Mouse (Mus musculus): ENCODE data around the gene 1700010I14Rik.
A peak's percentile ranks its signal among the peaks of the same experiment; 100 is the strongest.

Gene 1700010I14Rik

DNA sequence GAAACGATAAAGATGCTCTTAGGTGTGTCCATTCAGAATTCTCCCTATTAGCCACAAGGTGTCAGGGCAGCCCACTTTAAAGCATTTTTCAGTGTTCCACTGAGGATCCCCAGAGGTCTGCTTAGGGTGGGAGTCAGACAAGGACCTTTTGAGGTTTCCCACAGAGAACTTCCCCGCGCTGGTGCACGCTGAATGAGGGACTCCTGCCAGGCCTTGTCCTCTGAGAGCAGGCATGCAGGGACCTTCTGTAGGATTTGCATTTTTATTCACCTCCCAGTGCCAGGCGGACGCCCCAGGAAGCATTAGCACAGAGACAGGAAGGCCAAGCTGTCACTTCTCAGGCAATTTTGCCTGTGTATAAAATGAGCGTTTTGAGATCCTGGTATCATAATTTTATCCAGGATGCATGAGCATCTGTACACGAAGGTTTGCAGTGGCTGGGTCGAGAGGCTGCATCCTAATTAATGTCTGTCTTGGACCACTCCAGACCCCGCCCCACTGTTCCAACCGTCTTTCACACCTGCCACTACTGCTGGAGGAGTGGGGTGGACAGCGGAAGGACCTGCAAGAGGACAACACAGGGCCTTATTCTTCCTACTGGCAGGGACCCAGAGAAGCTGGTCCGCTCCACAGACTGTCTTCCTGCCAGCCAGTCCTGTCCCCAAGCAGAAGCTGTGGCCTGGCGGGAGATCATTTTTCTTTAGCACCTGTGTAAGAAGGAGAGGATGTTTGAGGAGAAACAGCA, 35.2 kb downstream of the 1700010I14Rik start:
- peak; percentile 26 to 52 for DNase-seq (ENCODE audit: low spot score in 2 of 2)

DNA sequence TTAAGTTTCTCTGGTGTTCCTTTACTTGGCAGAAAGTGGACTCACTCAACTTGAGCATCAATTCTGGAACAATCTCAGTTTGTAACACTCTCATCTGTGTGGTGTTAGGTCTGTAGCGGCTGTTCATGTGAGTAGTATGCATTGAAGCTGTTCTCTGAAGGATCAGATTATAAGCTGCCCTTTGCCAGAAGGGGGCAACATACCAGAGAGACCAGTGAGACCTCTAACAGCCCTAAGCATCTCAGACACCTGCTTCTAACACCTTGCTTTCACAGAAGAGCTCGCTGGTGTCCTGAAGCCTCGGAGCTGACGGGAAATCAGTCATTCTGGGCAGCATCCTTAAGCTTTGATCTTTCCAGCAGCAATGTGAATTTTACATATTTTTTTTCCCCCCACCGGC, 42.0 kb downstream of the 1700010I14Rik start:
- no peak for DNase-seq (ENCODE audit: low spot score in 2 of 2)

DNA sequence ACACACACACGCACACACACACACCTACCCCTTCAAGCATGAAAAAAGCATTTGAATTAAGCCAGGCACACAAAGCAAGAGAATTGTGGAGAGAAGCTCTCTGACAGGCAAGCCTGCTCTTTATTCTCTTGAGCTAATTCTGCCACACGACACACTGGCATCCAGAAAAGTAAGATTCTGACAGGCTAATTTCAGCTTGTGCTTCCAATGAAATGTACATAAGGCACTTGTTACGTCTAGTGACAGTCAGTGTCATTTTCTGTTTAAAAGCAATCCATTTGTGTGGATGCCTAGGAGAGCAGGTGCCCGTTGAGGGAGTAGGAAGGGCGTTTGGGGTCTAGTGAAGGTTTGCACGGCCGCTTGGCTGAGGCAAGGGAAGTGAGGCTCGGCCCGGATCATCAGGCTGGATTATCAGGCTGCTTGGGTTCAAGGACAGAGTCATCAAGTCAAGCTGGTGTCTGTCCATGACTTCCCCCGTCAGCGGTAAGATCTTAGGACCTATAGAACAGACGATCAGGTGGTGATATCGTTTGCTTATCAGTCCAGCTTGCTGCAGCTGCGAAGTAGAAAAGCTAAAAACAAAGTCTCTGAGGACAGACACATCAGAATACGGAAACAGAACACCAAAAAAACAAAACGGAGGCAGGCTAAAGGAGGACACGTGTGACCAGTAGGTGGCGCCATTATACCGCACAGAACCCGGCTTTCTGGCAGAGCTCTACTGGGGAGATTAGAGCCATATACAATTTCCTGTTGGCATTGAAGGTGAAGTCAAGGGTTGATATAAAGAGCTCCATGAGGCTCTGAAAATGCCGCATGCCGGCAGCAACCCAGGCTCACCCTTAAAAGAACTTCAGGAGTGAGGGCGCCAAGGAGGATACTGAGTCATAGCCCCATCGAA, 43.4 kb downstream of the 1700010I14Rik start:
- DNase-seq (ENCODE audit: low spot score in 2 of 2): peak; percentile 77 to 82

DNA sequence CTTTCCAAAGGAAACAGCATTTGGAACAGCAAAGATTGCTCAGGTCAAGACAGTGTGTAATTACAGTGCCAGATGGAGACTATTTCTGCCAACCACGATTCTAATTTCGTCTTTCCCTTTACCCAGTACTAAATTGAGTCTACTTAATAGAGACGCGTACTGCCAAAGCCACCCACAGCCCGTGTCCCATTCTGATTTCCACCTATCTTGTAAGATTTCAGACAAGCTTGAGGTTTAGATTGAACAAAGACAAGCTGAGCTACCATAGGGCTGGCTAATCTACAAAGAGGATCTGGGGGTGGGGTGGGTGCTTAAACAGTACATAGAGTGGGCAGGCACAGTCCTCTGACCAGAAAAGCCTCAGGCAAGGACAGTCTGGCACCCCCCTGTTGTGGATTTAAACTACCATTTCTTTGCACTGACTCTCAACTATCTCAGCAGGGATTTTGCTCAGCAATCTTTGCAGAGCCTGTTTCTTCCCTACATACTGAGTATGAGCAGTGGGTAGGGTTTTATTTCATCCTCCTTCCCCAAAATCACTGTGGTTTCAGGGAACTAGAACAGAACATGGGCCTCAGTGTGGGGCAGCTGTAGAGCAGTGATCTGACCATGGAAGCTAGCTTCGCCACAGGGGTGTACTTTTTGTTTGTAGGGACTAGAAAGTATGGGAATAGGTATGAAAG, 44.4 kb downstream of the 1700010I14Rik start:
- DNase-seq (ENCODE audit: low spot score in 2 of 2): no peak

DNA sequence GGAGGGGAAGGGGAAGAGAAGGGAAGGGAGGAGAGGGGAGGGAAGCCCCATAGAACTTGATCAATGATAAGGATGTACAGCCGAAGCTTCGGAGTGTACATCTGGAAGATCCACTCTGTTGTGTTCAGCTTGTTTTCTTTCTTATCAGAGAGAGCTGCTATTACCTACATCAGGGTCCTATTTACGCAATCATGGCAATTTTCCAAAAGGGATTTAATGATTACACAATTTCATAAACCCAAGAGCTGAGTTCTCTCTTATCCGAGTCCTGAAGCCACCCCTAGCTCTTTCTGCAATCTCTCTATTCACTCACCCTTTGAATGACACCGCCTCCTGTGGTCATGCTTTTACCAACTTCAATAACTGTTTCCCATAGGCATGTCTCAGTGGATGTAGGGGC, 45.4 kb downstream of the 1700010I14Rik start:
- no peak for DNase-seq (ENCODE audit: low spot score in 2 of 2)

DNA sequence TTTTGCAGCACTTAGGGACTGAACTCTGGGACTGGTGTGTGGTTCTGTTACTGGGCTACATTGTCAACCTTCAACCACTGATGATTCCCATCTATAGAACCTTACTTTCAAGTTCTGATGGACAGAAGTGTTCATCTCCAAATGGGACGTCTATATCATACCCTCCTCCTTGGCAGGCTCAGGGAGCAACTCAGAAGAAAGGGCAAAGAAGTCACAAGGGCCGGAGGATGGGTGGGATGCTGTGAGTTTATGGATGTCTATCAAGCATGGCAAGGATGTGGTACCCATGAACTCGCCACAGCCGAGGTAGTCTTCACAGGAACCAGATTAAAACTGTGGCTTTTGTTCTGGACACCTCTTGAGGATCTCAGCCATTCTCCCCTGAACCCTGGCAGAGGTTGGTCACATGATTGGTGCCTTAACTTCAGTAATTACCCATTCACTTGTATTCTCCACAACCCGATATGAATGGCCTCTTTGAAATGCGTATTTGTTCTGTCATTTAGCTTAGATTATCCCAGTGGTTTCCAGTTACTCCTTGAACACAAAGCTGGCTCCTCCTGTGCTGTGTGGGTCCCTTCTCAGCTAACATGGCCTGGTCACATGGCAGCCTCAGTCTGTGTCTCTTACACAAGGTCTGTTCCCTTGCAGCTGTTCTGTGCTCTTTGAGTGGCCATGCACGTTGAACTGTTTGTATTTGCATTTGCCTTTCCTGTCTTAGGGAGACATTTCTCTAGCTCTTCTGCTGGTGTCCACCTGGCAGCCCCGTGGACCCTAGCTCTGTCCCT, 47.6 kb downstream of the 1700010I14Rik start:
- DNase-seq (ENCODE audit: low spot score in 2 of 2): no peak

DNA sequence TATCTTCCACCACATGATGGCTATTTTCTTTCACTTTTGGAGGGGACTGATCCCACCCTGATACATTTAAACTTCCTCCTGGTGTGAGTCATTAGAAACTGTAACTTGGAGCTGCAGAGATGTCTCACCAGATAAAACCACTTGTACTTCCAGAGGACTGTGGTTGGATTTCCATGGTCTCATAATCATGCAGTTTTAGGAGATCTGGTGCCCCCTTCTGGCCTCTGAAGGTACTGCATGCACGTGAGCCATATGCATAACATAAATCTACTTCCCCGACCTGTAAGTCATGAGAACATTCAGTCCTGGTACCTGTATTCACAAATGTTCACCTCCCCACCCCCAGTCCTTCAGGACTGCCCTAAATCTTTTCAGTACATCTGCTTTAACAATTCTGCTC, 54.6 kb downstream of the 1700010I14Rik start:
- DNase-seq (ENCODE audit: low spot score in 2 of 2): no peak

DNA sequence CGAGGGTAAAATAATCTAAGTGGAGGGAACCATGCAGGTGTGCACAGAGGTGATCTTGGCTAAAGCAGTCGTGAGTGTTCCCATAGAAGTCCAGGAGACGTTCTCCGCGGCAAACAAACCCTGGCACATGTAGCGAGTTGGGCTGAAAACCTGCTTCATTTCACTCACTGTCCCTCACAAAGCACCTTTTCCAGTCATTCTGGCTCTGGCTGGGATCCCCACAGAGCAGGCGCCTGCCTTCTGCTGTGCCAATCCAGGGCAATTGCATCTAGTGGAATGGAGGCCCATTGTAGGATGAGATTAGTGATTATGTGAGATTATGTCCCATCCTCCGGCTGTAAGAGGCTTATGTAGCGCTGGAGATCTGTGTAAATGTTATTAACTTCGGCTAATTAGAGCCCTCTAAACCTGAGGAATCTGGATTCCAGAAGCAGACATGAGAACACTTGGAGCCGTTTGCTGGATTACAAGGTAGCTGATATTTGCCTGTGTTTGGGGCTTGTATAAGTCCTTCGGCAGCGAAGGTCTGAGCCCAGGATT, 64.4 kb downstream of the 1700010I14Rik start:
- no peak for DNase-seq (ENCODE audit: low spot score in 2 of 2)

DNA sequence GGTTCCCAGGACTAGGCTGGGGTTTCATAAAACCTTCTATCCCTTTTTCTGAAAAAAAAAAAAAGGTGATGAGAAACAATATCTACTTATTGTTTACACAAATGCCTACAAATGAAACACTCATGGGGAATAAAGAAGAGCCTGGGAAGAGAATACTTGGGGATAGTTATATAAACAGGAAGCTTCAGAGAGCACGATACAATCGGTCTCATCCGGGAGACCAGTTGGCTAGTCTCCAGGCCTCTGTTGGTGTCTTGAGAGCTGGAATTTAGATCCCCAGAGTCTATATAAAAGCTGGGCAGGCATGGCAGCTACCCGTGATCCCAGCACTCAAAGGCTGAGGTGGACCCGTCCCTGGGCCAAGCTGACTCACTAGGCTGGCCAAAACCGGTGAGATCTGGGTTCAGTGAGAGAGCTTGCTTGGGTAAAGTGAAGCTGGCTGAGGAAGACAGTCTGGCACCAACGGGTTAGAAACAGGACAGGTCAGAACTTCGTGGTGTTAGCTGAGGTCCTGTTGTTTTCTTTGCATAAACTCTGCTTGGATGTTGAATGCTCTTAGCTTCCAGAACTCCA, 71.3 kb downstream of the 1700010I14Rik start:
- DNase-seq (ENCODE audit: low spot score in 2 of 2): no peak
